Mouse (Mus musculus) CD4-positive, CD25-positive, alpha-beta regulatory T cell, adult 4 months (primary cell): Measurements from ENCODE around the gene Herc3. TPM values are rescaled to one million over a fixed set of nuclear protein-coding genes. Genes with fewer than 3 reads are reported as not detected.
"Not testable (repeated sequence)": the region's sequence is repeated elsewhere in the genome, so short reads cannot be mapped to it uniquely, and the experiment has no call there.

Source experiments
- ATAC-seq: one replicate; pipeline ENCODE4 v1.8.0; 2017
- polyA plus RNA-seq, 2 experiments: library from polyadenylated mRNA; unstranded; fragments of 100-300 nt; shearing (Covaris generic); gene quantifications; one replicate each; pipeline ENCODE4 v1.2.1; 2017

Gene Herc3
- polyA plus RNA-seq, 2 experiments from 2014 or later, result 21.7 to 27.1 TPM

GRCm38 (mm10) chr6:58862446-58862993, 31.3 kb downstream of the Herc3 start:
- no peak for ATAC-seq

- ATAC-seq, result no peak
Observed at GRCm38 (mm10) chr6:58863631-58864235, 32.5 kb downstream of the Herc3 start.

GRCm38 (mm10) chr6:58867858-58868257, 36.6 kb downstream of the Herc3 start:
- not testable (repeated sequence) for ATAC-seq

DNA sequence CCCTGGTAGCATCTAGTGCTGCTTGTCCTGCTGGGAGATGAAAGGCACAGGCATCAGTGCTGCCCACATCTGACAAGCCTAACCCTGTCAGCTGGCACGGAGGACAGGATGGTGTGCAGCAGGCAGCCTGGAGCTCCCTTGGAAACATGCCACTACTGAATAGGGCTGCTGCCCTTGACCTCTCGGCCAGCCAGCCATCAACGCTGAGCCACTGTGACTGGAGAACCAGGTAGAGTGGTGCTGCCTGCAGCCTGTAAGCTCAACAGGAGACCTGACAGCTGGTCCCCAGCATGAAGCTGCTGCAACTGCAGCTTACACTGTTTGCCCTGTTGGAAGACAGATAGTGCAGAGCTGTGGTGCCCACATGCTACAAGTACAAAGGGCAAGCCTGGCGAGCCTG, 48.3 kb downstream of the Herc3 start:
- no peak for ATAC-seq

GRCm38 (mm10) chr6:58879987-58880386, 48.7 kb downstream of the Herc3 start:
- ATAC-seq, result no peak

GRCm38 (mm10) chr6:58880861-58881260, 49.6 kb downstream of the Herc3 start:
- no peak for ATAC-seq

DNA sequence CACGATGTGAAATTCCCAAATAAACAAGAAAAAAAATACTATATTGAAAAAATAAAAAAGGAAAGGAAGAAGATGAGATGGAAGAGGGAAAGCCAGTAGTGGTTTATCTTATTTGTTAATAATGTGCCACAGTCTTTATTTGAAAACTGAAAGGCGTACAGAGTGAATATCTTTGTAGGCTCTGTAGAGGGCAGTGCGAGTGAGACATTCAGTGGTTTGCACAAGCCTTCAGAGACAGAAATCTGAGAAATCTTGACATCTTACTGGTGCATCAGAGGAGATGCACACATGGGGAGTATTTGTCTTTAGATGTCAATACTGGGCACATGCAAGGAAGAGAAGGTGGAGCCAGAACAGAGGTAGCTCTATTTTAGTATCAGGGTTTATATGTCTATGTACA, 50.1 kb downstream of the Herc3 start:
- no peak for ATAC-seq

- ATAC-seq, result no peak
Observed at GRCm38 (mm10) chr6:58882271-58882670, 51.0 kb downstream of the Herc3 start.

DNA sequence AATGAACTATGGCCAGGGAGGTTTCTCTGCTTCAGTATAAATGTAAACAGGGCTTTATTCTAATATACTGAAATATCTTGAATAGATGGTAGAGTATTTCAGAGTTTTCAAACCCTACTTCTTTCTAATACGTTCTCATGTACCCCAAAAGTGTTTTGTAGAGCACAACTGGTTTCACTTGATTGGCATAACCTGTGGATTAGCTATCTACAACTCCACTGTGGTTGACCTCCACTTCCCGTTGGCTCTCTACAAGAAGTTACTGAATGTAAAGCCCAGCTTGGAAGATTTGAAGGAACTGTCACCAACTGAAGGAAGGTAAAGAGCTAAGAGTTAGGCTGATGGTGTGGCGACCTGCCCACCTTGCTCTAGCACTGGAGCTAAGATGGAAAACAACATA, 58.7 kb downstream of the Herc3 start:
- ATAC-seq, result no peak

DNA sequence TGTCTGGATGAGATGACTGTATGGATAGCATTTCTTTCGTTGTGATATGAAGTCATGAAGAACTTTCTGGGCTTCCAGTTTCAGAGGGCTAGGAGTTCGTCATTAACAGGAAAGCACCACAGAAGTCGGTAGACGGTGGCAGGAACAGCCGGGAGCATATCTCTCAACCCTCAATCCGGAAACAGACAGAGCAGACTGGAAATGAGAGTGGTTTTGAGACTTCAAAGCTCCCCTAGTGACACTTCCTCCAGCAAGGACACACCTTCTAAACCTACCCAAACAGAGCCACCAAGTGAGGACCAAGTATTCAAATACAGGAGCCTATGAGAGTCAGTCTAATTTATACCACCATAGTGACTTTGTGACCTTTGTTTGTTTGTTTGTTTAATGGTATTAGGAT, 62.0 kb downstream of the Herc3 start:
- ATAC-seq, result peak; percentile 65

- ATAC-seq, result no peak
Observed at GRCm38 (mm10) chr6:58894994-58895393, 63.7 kb downstream of the Herc3 start.

DNA sequence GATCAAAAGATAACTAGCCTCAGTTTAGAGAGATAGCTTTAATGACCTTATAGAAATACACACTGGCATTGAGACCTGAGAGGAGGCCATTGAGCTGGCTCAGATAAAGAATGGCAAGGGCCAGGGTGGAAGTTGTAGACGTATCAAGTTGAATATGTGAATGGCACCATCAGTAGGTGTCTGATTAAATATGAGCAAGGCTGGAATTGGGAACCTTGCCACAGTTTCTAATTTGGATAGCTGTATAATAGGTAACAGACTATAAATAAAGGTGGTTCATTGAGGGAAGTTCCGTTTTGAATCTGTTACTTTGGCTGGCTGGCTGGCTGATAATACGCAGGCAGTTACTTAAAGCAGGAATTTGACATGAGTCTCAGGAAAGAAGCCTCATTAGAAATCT, 65.4 kb downstream of the Herc3 start:
- ATAC-seq, result no peak

GRCm38 (mm10) chr6:58899076-58899475, 67.8 kb downstream of the Herc3 start:
- ATAC-seq, result no peak

- ATAC-seq, result no peak
Observed at GRCm38 (mm10) chr6:58900536-58900935, 69.3 kb downstream of the Herc3 start.

DNA sequence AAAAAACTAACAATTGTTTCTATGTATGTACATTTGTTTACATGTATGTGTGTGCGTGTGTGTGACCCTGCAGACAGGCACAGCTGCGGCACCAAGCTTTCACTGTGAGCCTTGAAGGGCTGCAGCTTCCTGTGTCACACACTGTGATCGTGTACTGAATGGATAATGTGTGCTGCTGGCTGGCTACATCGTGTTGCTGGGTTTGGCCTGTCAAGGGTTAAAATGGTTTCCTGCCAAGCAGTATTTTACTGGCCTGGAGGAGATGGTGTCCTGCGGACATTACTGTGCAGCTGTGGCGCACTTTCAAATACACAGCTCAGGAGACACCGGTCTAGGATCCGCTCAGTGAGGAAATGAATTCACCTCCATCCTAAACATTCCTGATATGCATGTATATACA, 71.9 kb downstream of the Herc3 start:
- ATAC-seq, result no peak

DNA sequence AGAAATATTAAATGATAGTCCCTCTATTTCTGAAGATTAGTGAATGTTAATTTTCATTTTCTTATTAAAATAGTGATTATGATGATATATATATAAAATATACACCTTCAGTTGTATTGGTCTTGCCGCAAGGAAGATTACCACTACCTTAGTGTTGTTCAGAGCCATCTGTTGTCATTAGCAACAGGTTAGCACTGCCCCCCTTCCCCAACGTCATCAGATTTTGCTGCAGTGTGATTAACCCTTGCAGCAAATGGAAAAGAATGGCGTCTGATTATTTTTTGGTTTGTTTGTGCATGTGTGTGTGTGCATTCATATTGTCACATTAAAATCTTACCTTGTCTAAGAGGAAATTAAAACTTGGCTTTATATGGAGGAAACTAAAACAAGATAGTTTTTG, 73.3 kb downstream of the Herc3 start:
- no peak for ATAC-seq

- no peak for ATAC-seq
Observed at GRCm38 (mm10) chr6:58906852-58907261, 75.6 kb downstream of the Herc3 start, which contains the start of gene Nap1l5. Nap1l5 (minus strand) TSS chr6:58907076.

- no peak for ATAC-seq
Observed at GRCm38 (mm10) chr6:58907336-58907735, 76.1 kb downstream of the Herc3 start.

GRCm38 (mm10) chr6:58907791-58908190, 76.5 kb downstream of the Herc3 start:
- ATAC-seq, result no peak

DNA sequence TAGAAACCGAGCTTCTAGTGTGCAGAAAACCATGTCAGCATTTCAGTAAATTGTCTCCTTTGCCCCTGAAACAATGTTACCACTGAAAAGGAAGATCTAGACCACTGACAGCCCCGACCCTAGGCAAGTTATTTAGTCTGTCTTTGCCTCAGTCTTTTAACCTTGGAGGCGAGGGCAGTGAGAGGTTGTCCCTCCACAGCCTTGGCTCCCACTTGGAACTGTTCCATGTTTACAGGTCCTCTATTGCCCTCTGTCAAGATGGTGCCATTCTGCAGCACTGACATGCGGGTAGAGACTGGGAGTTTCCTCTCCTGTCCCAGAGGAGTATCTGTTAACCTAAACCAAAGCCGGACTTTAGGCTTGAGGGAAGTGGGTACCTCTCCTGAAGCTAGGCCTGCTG, 81.6 kb downstream of the Herc3 start:
- ATAC-seq, result no peak

- no peak for ATAC-seq
Observed at GRCm38 (mm10) chr6:58913551-58913950, 82.3 kb downstream of the Herc3 start.

DNA sequence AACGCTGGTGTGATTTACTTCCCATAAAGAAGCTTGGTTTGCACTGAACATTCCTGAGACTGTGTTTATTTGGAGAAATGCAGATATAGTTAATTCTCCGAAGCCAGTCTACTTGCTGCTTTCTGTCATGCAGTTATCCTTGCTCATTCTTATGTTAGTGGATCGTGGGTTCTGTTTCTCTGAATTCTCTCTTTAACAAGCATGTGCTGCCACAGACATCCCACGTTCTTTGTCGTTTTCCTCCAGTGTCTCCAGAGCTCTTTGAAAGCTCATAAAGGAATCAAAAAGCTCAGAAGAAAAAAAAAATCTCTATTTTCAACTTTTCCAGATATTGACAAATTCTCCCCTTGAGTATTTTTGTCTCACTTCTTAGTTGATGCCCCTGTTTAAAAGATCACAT, 82.7 kb downstream of the Herc3 start:
- ATAC-seq, result no peak

- no peak for ATAC-seq
Observed at GRCm38 (mm10) chr6:58916498-58916897, 85.2 kb downstream of the Herc3 start.

- no peak for ATAC-seq
Observed at GRCm38 (mm10) chr6:58920735-58921134, 89.5 kb downstream of the Herc3 start.

DNA sequence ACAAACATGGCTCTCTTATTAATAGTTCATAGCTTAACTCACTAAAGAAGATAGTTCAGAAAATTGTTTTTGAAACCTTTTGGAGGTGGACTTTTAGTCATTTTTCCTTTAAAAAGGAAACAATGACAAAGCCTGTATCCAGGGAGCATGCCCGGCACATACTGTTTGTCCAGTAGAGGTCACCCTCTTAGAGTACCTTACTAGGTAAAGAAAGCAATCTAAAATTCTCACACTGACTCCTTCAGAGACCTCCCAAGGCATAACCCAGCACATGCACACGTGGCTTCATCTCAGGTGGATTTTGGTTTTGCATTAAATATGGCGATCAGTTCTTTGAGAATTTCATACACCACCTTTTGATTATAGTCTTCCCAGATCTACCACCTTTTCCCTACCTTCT, 90.4 kb downstream of the Herc3 start:
- ATAC-seq, result no peak
